Mouse (Mus musculus): ENCODE data around the gene L3mbtl3.

L3mbtl3 gene

DNA sequence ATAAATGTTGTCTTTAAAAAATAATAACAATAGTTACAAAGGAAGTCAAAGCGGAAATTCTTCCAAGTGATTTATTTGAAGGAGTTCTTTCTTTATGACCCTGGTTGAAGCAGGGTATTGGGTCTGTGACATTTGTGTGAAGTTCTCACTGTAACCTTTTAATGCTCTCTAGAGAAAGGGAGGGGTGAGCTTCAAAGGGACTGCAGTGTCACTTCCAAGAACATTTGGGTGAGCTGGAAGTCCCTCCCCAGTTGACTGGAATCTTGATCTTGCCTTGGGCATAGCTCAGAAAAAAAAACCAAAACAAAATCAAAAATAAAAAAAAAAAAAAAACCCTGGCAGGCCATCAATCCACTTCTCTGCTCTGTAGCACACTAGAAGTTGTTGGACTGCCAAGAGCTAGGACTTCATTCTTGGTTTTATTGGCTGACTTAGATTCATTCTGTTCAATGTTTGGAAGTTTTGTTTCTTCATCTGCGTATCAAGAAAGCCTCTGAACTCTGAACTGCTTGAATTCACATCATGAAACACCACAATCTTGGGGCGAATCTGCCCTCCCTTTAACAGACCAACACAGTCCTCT is 143.6 kb downstream of the L3mbtl3 start:
- no peak for DNase-seq

- DNase-seq: no peak
These were observed 146.3 kb downstream of the L3mbtl3 start, which contains the start of gene Samd3 for GRCm38 (mm10) chr10:26229488-26229887. TSS of gene Samd3 (plus strand) at chr10:26229707.

DNA sequence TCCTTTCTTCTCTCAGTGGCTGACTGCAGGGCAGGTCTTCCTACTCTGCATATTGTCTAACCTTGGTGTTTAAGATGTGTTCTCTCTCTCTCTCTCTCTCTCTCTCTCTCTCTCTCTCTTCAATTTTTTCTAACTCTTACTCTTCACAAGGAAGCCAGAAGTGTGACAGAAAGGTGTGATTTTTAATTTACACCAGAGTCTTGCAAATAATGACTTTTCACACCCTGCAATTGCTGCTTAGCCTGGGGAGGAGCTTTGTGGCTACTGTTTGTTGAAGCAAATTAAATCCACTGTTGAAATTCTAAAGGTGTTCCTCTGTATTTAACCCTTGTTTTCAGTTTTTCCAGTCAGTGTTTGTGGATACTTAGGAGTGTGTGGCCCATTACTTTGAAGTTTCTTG is 147.6 kb downstream of the L3mbtl3 start:
- DNase-seq: no peak

GRCm38 (mm10) chr10:26226734-26227133 is 149.0 kb downstream of the L3mbtl3 start:
- DNase-seq: no peak

DNA sequence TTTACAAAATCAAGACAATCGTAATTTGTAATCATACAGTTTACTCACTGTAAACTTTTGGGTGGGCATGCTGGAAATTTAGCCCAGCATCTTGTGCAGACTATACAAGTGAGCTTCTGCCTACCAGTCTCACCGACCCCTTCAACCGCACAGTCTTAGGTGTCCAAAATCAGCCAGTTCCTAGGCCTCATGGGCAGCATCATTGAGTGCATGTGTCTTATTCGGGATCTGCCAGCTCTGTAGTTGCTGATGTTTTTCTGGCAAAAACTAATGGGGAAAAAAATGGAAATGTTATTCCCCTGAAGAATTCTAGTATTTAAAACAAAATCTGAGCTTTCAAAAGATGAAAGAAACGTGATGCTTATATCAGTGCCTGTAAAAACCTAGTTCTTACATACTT is 149.5 kb downstream of the L3mbtl3 start:
- no peak for DNase-seq
